Mouse (Mus musculus) olfactory bulb, adult 2 months (tissue): ENCODE data around the gene Dbnl.

Experiments
- CTCF ChIP-seq: fragments of 200-500 bp; IDR thresholded peaks from 2 replicates; pipeline ENCODE4 v1.5.1; 2012; ENCODE audit warnings: low read depth, mild to moderate bottlenecking, low read length, moderate library complexity; ENCODE audit not compliant: insufficient read depth
- POLR2A ChIP-seq: fragments of 200-500 bp; IDR thresholded peaks from 2 replicates; pipeline ENCODE4 v1.6.1; 2012; ENCODE audit warnings: mild to moderate bottlenecking, low read depth, low read length, moderate library complexity; ENCODE audit not compliant: insufficient read depth

- no peak for TF ChIP-seq CTCF
- TF ChIP-seq POLR2A = no peak
Measured at GRCm38 (mm10) chr11:5766019-5766418, 22.3 kb upstream of the Dbnl start.
